Mouse (Mus musculus) spleen, adult 2 months (tissue): ENCODE data around the gene Chmp4b. TPM values are rescaled to one million over a fixed set of nuclear protein-coding genes. Genes with fewer than 3 reads are reported as not detected.

Experiments used
- DNase-seq, 2 experiments: peaks; one replicate each; pipeline versions ENCODE4 v3.0.0 to v3.0.0-alpha.2; 2012 to 2021; ENCODE audit warnings: low spot score in 2 of 2, low read depth in 1 of 2
- H3K27ac ChIP-seq: fragments of 200-500 bp; 2 replicates; pipeline ENCODE4 v1.5.1; 2012; ENCODE audit warnings: low read length, inconsistent platforms; ENCODE audit not compliant: insufficient read depth
- H3K27me3 ChIP-seq: fragments of 200-500 bp; 2 replicates; pipeline ENCODE4 v1.6.1; 2012; ENCODE audit warnings: mild to moderate bottlenecking, moderate library complexity, low read length, inconsistent platforms; ENCODE audit not compliant: control insufficient read depth, insufficient read depth
- H3K36me3 ChIP-seq: fragments of 200-500 bp; 2 replicates; pipeline ENCODE4 v1.6.1; 2012; ENCODE audit warnings: mild to moderate bottlenecking, low read length, inconsistent platforms; ENCODE audit not compliant: control insufficient read depth, insufficient read depth
- H3K4me1 ChIP-seq: fragments of 200-500 bp; 2 replicates; pipeline ENCODE4 v1.6.1; 2011; ENCODE audit warnings: inconsistent platforms; ENCODE audit not compliant: control insufficient read depth, insufficient read depth, insufficient read length
- H3K4me3 ChIP-seq: fragments of 200-500 bp; 2 replicates; pipeline ENCODE4 v1.5.1; 2011; ENCODE audit warnings: mild to moderate bottlenecking, inconsistent platforms; ENCODE audit not compliant: insufficient read depth, insufficient read length; ENCODE audit errors: extremely low read depth
- CTCF ChIP-seq: fragments of 200-500 bp; IDR thresholded peaks from 2 replicates; pipeline ENCODE4 v1.5.1; 2011; ENCODE audit warnings: mild to moderate bottlenecking, inconsistent platforms; ENCODE audit not compliant: insufficient read depth, insufficient read length, insufficient replicate concordance; ENCODE audit errors: extremely low read depth
- POLR2A ChIP-seq: fragments of 200-500 bp; IDR thresholded peaks from 2 replicates; pipeline ENCODE4 v1.6.1; 2011; ENCODE audit warnings: low read depth, low read length, inconsistent platforms
- WGBS: fragments of 180-500 bp; shearing (Covaris S2); methylation state at CpG from one replicate; pipeline ENCODE4 v1.1.7; 2018; 5-methylcytosine and 5-hydroxymethylcytosine counted together
- polyA plus RNA-seq: library from polyadenylated mRNA; depleted of rRNA; stranded (reverse); fragments of >200 nt; gene quantifications from 2 replicates; pipeline ENCODE4 v1.2.3, GENCODE M21; 2012

Chmp4b gene
- polyA plus RNA-seq, 1 experiment, result 52.8 TPM

DNA sequence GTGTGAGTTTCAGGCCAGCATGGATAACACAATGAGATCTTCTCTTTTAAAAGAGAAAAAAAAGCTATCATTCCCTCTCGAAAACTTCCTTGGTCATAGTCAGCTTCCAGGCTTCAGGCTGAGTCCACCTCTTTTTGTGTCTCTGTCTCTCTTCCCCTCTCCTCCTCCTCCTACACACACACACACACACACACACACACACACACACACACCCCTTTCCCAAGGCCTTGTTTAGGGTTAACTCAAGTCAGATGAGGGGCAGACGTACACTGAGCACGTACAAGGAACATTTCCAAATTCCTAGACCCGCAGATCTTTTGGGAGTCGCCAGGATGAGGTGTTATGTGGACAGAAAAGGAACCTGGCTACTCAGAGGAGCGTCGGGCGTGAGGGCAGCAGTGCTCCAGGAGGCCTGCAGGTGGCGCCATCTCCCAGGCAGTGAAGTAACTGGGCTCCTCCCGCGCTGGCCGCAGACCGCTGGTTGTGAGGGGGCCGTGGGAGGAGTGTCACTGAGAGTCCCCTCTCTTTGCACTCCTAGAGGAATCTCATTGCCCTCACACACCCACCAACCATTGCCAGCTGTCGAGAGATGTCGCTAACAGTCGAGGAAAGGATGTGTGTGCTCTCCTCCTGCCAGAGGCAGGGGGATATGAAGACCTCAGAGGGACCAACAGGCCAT, 51.3 kb downstream of the Chmp4b start:
- TF ChIP-seq POLR2A, result no peak
- TF ChIP-seq CTCF, result peak; percentile 92
- no peak overlapping the region for H3K27ac ChIP-seq
- DNase-seq, result peak in 1 of 2 experiments; percentile 29
- no peaks in the 10 kb centered on the region for H3K36me3 ChIP-seq
- no peak overlapping the region for H3K4me3 ChIP-seq
- 11% methylated on average over 17 of the region's 17 CpGs for WGBS
- H3K4me1 ChIP-seq, result no peaks in the 10 kb centered on the region
- no peaks in the 10 kb centered on the region for H3K27me3 ChIP-seq

DNA sequence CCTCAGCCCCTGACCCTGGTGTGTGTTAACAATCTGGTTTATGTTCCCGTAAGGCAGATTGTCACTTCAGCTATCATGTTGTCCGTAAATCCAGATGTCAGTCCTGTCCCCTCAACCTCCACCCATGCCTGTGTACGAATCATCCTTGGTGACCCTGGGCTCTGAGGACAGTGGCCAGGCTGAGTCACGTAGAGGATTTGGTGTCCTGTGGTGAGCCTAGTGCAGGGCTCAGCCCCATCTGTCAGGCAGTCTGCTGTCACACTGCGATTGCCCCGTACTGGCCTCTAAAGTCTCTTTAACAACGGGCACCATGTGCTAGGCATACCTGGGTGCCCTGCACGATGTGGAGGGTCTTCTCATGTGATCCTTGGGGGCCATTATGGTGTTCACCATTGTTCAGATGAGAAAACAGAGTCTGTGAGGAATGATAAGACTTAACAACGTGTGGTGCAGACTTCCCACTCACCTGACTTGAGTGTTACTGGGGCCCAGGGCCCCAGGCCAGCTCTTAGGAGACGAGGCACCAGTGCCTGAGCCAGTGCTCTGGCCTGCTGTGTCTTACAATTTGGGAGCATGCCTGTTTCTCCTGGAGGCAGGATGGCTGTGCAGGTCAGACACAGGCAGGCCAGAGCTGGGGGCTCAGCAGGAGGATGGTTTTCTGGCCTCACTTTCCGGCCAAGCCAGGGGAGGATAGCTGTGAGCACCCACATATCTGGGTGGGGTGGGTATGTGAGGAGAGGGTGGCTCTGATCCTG, 55.2 kb downstream of the Chmp4b start:
- TF ChIP-seq POLR2A, result no peak
- no peak for TF ChIP-seq CTCF
- DNase-seq, result no peak
- Histone ChIP-seq H3K4me1 (no peaks in the 10 kb centered on the region), H3K27me3 (no peaks in the 10 kb centered on the region), H3K27ac (no peak overlapping the region), H3K36me3 (no peaks in the 10 kb centered on the region), H3K4me3 (no peak overlapping the region)
- 86% methylated on average over 11 of the region's 11 CpGs for WGBS

DNA sequence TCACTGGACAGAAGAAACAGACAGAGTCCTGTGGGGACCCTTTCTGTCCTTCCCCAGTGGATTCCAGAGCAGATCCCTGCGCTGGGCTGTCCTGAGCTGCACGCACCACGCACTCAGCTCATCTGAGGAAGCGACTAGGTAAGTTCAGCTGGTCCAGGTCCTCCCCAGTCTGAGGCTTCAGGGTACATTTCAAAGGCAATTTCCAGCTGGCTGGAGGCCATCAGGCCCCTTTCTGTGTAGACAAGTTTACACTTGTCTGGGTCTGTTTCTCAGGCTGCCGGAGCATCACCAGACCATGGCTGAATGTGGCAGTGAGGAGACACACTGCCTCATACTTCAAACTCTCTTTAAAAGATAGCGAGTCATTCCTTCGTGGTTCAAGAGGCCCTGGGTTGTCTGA, 55.8 kb downstream of the Chmp4b start:
- TF ChIP-seq CTCF, result no peak
- TF ChIP-seq POLR2A, result no peak
- H3K4me3 ChIP-seq, result no peak overlapping the region
- WGBS, result 81% methylated on average over 7 of the region's 7 CpGs
- H3K4me1 ChIP-seq, result no peaks in the 10 kb centered on the region
- no peak overlapping the region for H3K27ac ChIP-seq
- no peaks in the 10 kb centered on the region for H3K27me3 ChIP-seq
- no peaks in the 10 kb centered on the region for H3K36me3 ChIP-seq
- no peak for DNase-seq

DNA sequence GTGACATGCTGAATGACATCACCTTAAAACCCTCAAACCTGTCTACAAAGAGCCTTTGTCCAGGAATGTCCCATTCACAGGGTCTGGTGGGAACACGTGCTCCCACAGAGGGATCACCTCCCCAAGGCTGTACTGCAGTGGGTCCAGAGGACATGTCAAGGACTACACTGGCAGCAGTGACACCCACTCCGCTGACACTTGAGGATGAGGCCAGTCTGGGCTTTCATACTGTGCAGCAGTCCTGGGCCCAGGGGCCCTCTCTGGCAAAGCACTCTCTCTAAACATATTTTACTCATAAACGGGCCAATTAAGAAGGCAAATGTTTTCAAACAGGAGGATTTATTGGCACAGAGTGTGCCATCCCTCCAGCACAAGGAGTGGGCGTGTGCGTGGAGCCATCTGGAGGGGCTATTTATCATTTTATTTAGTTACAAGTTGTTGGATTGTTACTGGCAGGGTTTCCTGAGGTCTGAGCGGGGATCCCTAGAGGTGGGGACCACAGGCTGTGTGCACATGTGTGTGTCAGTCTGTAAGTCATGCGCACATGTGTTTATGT, 56.4 kb downstream of the Chmp4b start:
- no peak overlapping the region for H3K27ac ChIP-seq
- DNase-seq, result no peak
- no peaks in the 10 kb centered on the region for H3K36me3 ChIP-seq
- TF ChIP-seq POLR2A, result no peak
- TF ChIP-seq CTCF, result no peak
- H3K27me3 ChIP-seq, result no peaks in the 10 kb centered on the region
- H3K4me3 ChIP-seq, result no peak overlapping the region
- no peaks in the 10 kb centered on the region for H3K4me1 ChIP-seq
- WGBS, result 84% methylated on average over 7 of the region's 7 CpGs

DNA sequence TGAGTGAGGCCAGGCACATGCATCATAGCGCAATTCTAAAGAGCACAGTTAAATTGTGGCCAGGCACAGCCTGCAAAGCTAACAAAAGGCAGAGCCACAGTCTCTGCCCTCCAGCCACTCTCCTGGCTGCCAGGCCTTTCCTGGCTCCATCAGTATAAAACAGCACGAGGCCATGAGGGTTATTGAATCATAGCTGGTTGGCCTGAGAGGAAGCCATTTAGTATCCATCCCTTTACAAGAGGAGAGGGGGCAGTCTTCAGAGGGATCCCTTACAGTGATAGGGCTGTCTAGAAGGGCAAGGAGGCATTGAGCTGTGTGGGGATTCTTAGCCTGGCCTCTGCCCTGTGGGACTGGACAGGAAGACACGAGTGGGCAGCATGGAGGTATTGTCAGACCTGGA, 60.2 kb downstream of the Chmp4b start:
- no peak for TF ChIP-seq POLR2A
- 69% methylated on average over 3 of the region's 3 CpGs for whole genome bisulfite sequencing

DNA sequence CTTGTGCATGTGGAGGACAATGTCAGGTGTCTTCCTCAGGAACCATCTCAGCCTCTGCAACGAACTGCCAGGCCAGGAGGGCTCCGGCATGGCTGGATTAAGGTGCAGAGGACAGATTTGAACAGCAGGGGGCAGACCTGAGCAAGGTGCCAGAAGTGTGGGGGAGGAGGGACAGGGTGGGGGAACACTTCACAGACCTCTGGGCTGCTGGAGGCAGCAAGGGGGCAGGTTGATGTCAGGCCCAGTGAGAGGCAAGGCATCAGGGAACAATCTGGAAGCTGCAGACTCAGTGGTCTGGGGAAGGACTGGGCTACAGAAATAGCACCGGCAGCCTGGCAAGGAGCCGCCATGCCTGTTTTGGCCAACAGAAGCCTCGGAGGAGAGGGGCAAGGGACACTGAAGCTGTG, 60.8 kb downstream of the Chmp4b start:
- peak; percentile 18 to 39 for DNase-seq
- Histone ChIP-seq H3K4me1 (no peaks in the 10 kb centered on the region), H3K27ac (no peak overlapping the region), H3K4me3 (no peak overlapping the region), H3K36me3 (no peaks in the 10 kb centered on the region), H3K27me3 (no peaks in the 10 kb centered on the region)
- WGBS, result 51% methylated on average over 5 of the region's 5 CpGs
- no peak for TF ChIP-seq POLR2A
- peak; percentile 78 for TF ChIP-seq CTCF

More for the DNA sequence above, 60.2 kb downstream of the Chmp4b start:
- H3K27ac ChIP-seq, result no peak overlapping the region
- no peaks in the 10 kb centered on the region for H3K36me3 ChIP-seq
- no peak overlapping the region for H3K4me3 ChIP-seq
- H3K27me3 ChIP-seq, result no peaks in the 10 kb centered on the region
- H3K4me1 ChIP-seq, result no peaks in the 10 kb centered on the region
- no peak for DNase-seq

DNA sequence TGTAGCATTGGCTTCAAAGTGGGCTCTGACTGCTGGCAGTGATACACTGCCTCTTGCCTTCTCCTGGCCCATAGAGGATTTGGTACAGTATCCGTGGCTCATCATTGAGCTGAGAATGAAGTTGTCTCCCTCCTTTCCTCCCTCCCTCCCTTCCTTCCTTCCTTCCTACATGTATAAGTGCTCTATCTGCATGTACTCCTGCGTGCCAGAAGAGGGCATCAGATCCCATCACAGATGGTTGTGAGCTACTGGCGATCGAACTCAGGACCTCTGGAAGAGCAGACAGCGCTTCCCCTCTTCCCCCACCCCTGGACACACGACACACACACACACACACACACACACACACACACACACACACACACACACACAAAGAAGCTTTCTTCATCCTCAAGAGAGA, 61.6 kb downstream of the Chmp4b start:
- H3K4me3 ChIP-seq, result no peak overlapping the region
- no peaks in the 10 kb centered on the region for H3K4me1 ChIP-seq
- TF ChIP-seq CTCF (peak; percentile 26; the same call in 1 of the 2 replicates), POLR2A (no peak)
- H3K27ac ChIP-seq, result no peak overlapping the region
- no peaks in the 10 kb centered on the region for H3K36me3 ChIP-seq
- 44% methylated on average over 6 of the region's 6 CpGs for WGBS
- H3K27me3 ChIP-seq, result no peaks in the 10 kb centered on the region
- DNase-seq, result no peak
